Mouse (Mus musculus): ENCODE data around the gene Clec4d. TPM values are rescaled to one million over a fixed set of nuclear protein-coding genes. Genes with fewer than 3 reads are reported as not detected.
A peak's percentile ranks its signal among the peaks of the same experiment; 100 is the strongest.
"Not testable (repeated sequence)": the region's sequence is repeated elsewhere in the genome, so short reads cannot be mapped to it uniquely, and the experiment has no call there.

The Clec4d gene
- not detected for total RNA-seq (2021)
- long read RNA-seq, experiment 1: 0 reads
- long read RNA-seq, experiment 2: 0 reads

DNA sequence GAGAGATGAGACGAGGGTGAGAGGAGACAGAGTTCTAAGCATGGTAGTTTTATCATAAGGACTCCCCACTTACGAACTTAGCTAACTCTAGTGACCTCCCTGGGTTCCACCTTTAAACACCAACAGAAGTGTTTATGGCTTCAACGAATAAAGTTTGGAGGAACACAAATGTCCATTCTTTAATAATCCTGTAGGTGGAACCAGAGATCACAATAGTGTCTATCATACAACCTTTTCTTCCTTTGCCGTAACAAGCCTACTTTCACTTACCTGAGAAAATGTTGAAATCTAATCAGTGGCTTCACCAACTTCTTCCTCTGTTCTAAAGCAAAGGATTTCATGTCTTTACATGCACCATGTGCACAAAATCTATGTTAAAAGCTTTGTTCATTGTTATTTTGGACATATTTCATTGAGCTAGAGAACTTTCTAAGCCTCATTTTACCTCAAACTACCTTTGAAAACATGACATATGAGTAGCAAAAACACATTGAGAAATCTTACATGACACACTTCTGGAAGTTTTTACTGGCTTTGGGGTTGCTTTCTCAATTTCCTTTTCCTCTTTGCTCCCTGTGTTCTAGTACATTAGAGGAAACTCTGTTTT is at the start of gene Clec4d:
Gene Clec4d, plus strand, starts transcription at position 557 of the 607 bp plus-strand sequence.
- no peak for DNase-seq (ENCODE audit: low spot score in 2 of 2)

DNA sequence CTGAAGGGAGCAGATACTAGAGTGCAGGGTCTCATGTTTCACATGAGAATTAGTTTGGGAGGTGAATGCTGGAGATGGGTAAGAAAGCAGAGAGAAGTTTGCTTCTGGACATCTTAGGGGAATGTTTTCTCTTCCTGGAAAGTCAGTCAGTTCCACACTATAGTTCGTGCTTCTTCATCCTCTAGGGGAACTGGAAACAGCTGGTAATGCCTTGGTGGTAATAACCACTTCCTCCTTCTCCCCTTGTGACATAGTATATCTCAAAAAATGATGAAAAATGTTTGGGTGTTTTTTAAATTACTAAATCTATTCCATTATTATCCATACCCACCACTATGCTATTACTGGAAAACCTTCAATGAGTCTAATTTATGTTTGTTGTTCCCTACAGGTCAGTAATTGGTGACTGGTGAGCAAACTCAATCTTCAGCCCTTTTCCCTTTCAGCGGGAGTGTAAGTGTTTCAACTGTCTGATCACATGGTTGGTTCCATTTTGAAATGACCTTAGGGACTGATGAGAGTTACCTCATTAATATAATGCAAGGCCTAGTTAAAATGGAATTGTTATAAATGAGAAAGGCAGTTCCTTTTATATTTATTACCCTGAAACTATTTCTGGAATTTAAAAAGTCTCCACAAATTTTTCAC is 34.3 kb upstream of the Clec4d start:
- DNase-seq (ENCODE audit: low spot score in 2 of 2): no peak

DNA sequence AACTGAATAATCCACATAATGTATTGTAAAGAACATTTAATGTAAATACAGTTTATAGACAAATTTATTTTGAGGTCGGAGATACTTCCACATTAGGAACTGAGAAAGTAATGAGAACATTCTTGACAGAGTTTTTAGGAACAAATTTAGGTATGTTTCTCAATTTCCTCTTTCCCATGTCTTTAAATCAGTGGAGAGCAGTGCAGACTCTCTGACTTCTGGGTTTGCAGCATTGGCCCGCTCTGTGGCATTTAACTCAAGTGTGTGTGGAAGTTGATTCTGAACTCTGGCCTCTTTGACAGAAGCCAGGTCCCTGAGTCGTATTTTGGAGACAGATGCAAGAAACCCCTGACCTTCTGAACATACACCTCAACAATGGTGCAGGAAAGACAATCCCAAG is 32.3 kb upstream of the Clec4d start, which contains the start of gene Clec4n:
Gene Clec4n, plus strand, starts transcription at position 200 of the 400 bp plus-strand sequence.
- no peak for DNase-seq (ENCODE audit: low spot score in 2 of 2)

DNA sequence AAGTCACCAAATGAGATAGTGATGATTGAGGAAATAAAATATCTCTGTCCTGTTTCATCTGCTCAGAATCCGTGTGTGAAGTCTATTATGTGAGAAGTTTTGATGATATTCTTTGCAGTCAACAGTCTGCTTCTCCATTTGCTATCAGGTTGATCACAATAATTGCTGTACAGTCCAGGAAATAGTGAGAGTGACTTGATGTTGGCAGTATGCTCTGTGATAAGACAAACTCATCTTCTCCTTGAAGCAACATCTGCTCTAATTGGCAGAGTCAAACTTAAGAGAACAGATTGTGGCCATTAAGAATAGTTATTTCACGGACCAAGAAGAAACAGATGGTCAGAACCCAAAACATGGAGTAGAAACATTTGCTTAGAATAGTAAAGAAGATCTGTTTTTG is 30.8 kb upstream of the Clec4d start:
- DNase-seq (ENCODE audit: low spot score in 2 of 2): peak in 1 of 2 experiments; percentile 7

DNA sequence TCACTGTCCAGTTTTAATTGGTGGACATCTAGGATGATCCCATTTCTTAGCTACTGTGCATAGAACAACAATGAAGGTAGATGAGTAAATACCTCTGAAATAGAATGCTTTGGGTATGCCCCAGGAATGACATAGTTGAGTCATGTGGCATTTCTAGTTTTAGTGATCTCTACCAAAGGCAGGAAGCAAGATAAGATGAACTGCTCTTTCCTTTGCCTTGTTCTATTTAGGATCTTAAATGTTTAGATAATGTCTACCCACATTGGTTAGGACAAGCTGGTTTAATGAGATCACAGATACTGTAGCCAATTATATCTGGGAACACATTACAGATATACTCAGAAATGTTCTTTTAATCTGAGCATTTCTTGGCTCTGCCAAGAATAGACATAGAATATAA is 24.3 kb upstream of the Clec4d start:
- no peak for DNase-seq (ENCODE audit: low spot score in 2 of 2)

DNA sequence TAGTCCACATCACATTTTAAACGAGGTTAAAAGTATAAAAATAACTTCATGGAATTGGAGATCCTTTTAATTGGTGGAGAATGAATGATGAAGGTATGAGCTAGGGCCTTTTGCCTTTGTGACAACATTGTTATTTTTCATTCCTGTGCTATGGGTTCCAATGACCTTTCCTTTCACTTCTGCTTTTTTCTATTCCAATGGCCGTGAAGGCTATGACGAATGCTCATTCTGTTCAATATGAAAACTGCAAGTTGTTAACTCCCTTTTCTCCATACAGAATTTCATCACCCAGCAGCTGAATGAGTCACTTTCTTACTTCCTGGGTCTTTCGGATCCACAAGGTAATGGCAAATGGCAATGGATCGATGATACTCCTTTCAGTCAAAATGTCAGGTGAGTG is 17.7 kb upstream of the Clec4d start:
- no peak for DNase-seq (ENCODE audit: low spot score in 2 of 2)

DNA sequence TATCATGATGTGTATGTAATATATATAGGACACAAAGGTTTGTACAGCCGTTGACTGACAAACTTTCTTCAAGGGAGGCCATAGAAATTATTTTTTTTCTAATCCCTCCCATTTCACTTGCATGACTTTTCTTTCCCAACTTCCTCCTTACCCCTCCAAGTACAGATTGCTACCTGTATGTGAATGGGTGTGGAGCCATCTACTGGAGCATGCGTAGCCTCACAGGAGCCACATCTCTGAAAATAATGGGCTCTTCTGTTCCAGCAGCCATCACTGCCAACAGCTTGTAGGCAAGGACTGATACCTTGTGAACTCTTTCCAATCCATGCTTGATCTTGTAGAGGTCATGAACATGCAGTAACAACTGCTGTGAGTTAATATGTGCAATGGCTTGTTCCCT is 13.0 kb upstream of the Clec4d start:
- DNase-seq (ENCODE audit: low spot score in 2 of 2): not testable (repeated sequence)

DNA sequence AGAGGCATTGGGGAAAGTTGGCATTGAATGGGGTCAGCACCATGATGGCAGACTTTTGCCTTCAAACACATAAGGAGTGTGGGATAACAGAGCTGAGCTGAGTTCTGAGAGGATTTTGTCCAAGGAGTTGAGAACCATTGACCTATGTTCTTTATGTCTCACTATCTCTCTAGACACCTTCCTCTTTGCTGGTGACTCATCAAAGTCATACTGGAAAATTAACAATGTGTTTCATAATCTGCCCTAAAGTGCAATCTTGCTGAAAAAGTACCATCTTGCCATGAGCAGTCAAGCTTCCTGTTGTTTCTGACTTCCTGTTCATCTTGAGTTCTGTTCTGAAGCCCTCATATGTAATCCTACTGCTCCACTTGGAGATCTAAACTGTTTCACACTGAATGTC is 9.2 kb upstream of the Clec4d start:
- DNase-seq (ENCODE audit: low spot score in 2 of 2): no peak

DNA sequence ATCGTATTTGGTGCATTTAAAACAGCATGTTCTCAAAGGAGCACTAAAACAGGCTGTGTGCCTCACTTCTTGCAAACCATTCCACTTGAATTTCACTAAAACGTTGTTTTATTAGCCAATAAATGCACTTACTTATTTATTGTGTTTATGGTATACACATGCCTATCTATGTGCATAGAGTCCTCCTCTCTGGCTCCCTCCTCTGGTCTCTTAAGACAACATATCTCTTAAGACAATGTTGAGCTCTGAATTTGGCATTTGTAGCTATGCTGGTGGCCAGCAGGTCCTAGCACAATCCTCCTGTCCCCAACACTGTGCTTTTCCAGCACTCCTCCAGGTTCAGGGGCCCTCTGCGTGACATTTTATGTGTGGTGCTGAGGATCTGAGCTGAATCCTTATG is 3.0 kb upstream of the Clec4d start:
- no peak for DNase-seq (ENCODE audit: low spot score in 2 of 2)

DNA sequence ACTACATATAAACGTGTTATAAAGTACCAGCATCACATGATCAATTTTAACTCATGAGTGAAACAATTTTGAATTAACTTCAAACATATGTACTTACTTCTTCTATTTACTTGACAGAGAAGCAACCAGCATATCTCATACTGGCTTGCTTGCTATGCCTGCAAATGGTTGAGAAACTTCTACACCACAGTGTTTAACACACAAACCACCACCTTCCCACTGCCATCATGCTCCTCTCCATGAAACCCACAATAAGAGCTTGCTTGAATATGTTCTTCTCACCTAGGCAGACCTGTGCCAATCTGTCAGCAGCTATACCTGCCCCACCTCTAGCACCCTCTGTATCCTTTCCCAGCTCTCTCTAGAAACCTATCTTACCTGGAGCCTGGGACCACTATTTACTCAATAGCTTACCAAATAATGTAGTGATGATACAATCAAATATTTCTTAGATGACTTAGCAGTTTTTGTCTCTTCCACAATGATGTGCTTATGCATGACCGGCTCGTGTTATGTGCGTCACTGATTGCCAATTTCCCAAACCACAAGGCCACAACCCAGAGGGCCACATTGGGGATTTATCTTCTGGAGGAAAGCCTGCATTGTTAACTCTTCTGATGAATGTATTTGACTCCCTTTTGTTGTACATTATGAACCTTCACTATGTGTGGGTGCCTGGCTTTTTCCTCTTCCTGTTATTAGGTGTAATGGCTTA is 1.9 kb upstream of the Clec4d start:
- DNase-seq (ENCODE audit: low spot score in 2 of 2): no peak

DNA sequence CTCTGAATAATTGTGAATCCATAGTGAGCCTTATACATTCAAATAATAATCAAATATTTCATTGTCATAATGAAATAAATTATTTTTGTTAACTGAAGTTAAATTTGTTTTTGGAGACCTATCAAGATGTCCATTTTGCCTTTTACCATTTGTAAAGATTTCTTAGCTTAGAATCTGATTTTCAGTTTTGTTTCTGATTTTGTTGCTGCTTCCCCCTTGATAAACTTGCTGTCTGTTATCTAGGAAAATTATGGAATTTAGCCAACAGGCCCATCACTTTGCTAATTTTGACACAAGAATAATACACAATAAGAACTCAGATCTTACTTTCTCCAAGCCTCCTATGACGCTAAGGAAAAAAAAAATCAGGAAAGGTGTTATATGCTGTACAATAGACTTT is 1.0 kb upstream of the Clec4d start:
- no peak for DNase-seq (ENCODE audit: low spot score in 2 of 2)

DNA sequence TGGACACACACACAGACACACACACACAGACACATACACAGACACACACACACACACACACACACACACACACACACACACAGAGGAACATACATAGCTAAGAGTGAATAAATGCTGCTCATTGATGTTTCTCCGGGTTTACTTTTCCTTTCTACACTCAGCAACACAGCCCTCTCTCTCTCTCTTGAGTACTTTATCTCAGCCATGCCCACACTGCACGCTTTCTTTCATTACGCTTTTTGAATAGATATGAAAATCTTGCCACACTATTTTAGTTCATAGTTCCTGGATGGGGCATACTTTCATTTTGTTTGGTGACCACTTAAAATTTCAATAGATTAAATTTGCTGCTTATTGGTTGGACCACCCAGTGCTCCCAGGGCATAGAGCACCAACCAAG is 2.3 kb downstream of the Clec4d start:
- DNase-seq (ENCODE audit: low spot score in 2 of 2): no peak

DNA sequence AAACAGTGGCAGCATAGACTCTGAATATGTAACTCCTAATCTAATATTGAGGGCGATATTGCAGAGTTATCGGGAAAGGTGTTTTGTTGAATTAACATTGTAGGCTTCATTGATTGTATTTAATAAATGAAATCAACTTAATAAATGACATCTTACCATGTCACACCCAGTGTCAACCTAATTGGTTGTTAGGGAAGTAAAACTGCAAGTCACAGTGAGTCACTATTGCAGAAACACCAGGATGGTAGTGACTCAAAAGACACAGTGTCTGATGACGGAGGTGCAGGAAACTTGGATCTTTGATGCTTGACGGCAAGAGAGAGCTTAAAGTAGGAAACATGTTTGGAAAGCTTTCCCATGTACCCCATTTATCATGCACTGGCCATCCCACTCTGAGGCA is 3.9 kb downstream of the Clec4d start:
- DNase-seq (ENCODE audit: low spot score in 2 of 2): no peak

DNA sequence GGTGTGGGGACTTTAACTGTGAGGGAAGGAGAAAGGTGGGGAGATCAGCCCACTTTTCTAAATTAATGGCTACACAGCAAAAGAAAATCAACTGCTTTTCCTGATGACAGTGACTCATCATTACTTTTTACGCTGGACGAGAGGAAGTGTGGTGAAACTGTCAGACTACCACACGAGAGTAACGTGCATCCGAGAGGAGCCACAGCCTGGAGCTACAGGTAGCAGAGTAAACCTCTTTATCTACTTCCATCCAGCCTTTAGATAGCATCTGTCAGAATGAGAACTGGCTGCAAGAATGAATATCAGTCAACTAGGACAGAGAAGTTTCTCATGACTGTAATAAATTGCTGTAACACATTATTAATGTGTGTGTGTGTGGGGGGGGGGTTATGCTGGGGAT is 5.0 kb downstream of the Clec4d start:
- no peak for DNase-seq (ENCODE audit: low spot score in 2 of 2)

DNA sequence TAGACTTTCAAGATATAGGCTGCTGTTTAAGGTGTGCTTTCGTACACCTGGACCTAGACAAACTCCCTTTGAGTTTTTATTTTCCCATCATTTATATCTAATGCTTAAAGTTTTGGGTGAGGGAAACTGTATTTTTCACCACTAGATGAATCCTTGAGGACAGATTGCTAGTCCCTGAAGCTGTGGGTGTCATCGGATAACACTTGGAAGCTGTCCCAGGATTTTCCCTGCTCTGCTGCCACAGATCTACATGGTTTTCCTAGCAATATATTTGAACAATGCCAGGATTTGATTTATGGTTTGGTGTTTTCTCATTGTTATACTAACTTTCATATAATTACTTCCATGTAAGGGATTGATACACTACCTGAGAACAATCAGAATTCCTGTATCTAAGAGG is 17.5 kb downstream of the Clec4d start:
- peak in 1 of 2 experiments; percentile 20 for DNase-seq (ENCODE audit: low spot score in 2 of 2)

DNA sequence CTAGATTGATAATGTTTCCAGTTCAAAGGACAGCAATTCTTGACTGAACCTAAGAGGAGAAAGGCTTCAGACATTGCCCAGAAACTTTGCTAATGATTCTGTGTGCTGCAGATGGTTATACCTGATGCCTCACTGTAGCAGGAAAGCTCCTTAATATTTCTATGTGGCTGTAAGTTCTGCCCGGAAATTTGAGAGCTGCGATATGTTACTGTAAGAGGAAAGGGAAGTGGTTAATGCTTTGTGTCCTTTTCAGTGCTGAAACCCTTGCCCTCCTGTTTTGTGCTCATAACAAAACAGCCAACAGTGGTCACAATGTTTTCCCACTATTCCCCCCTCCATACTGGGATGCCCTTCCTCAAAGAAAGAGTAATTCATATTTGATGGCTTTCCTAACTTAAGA is 24.4 kb downstream of the Clec4d start:
- DNase-seq (ENCODE audit: low spot score in 2 of 2): no peak

DNA sequence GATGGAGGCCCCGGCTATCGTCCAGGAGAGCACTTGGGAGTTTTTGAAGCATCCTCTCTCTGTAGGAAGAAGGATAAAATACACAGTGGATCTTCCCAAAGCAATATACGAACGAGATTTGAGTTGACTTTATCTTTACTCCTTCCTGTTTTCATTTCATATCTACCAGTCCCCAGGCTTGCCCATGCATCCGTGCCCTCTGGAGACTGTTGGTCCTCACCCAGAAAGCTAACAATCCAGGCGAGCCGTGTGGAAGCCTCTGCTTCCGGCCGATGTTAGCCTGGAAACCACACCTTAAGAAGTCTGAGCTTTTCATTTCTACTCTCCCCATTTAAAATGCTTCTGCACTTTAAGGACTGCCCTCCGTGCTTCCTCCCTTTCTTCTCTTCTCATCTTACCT is 27.0 kb downstream of the Clec4d start:
- DNase-seq (ENCODE audit: low spot score in 2 of 2): no peak

DNA sequence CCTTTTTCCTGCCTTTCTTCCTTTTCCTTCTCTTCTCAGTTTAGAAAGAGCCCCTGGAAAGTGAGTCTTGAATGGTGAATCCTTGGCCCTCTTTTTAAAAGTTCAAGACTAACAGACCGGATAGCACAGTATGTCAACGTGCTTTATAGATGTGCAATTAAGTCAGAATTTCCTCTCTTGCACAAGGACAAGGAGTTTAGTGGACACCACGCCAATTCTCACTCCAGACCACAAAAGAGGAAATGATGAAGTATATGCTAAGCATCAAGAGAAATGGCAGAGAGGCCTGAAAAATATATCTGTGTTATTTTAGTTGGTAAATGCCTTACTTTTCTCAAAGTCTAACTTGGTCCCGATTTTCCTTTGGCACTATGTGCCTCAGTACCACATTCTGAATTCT is 27.8 kb downstream of the Clec4d start, which contains the start of gene Clec4e:
Gene Clec4e, minus strand, starts transcription at position 118 of the 400 bp plus-strand sequence.
- no peak for DNase-seq (ENCODE audit: low spot score in 2 of 2)

DNA sequence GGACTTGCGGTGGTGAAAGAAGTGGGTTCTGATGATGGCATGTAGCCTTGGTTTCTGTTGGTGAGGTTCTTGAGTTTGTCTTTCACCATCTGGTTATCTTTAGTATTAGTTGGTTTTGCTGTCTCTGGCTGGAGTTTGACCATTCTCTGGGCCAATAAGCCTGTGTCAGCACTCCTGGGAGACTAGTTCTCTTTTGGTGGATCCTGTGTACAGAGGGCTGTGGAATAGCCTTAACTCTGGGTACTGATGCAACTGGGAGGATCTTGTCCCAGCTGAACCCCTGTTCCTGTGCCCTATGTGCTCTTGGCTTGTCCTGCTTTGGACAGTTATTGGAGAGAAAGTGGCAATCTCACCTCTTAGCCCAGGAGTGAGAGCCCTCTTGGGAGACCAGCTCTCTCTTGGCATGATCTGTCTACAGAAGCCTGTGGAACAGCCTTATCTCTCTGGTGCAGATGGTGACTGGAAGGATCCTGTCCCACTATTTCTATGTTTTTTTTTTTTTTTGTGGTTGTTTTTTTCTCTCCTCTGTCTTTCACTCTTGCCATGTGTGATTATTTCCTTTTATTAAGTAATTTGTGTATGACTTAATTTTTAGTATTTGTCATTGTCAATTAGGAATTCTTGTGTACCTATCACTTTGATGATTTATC is 31.0 kb downstream of the Clec4d start:
- no peak for DNase-seq (ENCODE audit: low spot score in 2 of 2)

DNA sequence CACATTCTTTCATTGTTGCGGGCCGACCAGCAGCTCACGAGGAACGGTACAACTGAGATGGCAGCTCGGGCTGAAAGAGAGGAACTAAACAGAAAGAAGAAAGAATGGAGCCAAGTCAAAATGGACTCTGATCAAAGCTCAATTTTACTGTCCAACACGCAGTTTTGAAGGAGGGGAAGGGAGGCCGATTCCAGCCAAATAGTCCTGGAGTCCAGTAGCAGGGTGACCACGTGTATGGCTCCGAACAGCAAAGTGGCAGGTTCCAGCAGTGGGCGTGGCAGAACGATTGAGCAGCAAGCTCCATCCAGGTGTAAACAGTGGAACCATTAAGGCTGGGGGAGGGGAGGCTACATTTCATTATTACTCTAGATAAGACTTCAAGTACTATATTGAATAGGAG is 31.6 kb downstream of the Clec4d start:
- not testable (repeated sequence) for DNase-seq (ENCODE audit: low spot score in 2 of 2)

DNA sequence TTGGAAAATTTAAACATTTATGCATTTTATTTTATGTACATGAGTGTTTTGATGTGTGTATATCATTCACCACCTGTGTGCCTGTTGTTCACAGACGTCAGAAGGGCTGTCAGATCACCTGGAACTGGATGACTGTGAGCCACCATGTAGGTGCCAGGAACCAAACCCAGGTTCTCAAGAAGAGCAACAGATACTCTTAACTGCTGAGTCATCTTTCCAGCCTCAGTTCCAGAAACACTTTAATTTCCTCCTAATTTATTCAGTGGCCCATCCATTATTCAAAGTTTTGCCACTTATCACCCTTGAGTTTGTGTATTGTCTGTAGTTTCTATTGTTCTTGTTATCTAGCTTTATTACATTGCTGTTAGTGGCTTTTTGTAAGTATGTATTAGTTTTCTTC is 34.8 kb downstream of the Clec4d start:
- DNase-seq (ENCODE audit: low spot score in 2 of 2): no peak

DNA sequence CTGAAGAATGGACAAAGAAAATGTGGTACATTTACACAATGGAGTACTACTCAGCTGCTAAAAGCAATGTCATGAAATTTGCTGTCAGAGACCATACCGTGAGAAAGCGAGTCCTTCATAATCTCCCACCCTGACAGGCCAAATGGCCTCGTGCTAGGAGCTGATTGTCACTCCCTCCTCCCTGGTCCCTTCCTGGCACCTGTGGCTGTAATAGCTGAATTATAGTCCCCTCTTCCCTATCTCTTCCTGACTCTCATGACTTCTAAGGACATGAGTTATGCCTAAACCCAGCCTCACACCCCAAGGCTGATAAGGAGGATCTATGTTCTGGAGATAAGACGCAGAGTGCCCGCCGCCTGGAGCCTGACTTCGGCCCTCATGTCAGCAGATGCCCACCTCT is 44.4 kb downstream of the Clec4d start:
- not testable (repeated sequence) for DNase-seq (ENCODE audit: low spot score in 2 of 2)
